13 mouse cellular contexts compared by ENCODE assay signal in genomic region chr13:19362358-19362757, GRCm38 (mm10). TPM values are rescaled to one million over a fixed set of nuclear protein-coding genes. Genes with fewer than 3 reads are reported as not detected.
A peak's percentile ranks its signal among the peaks of the same experiment; 100 is the strongest.
DNase-seq lines count a peak whose midpoint lies in the region; ATAC-seq and TF ChIP-seq lines count a peak whose summit lies in the region.
"Had no signal": no experiment of that assay in that cellular context is flagged by ENCODE, and none has a peak within 500 bp of the region (broad histone marks: within the 10 kb centered on the region; RNA-seq: fewer than 3 reads in every experiment).

No protein-coding gene starts in this region.

- H3K36me3 ChIP-seq in embryonic facial prominence, embryonic 14.5 days (ENCODE audit: control insufficient read depth, insufficient read depth, low read length), result peaks cover 49% of the 10 kb centered on the region

- no peaks in the 10 kb centered on the region for H3K27me3 ChIP-seq in embryonic facial prominence, embryonic 14.5 days (replicated peaks; ENCODE audit: control insufficient read depth, insufficient read depth, low read length)
- H3K27me3 ChIP-seq: limb, embryonic 13.5 days; neural tube, embryonic 15.5 days had no signal

- H3K4me3 ChIP-seq in lung, adult 2 months (replicated peaks; ENCODE audit: extremely low read depth, low read depth, low read length), result no peak overlapping the region
- H3K4me3 ChIP-seq in embryonic facial prominence, embryonic 14.5 days (ENCODE audit: low read depth, low read length), result no peak overlapping the region
- H3K4me3 ChIP-seq: limb, embryonic 13.5 days; neural tube, embryonic 15.5 days had no signal

- no peak for ATAC-seq in embryonic facial prominence, embryonic 14.5 days (ENCODE audit: low read depth)
- ATAC-seq in inflammation-experienced regulatory T-cells, adult 6 months, result no peak

- no peaks in the 10 kb centered on the region for H3K9me3 ChIP-seq in embryonic facial prominence, embryonic 14.5 days (ENCODE audit: control insufficient read depth, low read length)
- H3K9me3 ChIP-seq: limb, embryonic 13.5 days; neural tube, embryonic 15.5 days had no signal

- peak; percentile 47; the same call in 1 of the 2 replicates for TF ChIP-seq CTCF in lung, adult 2 months (IDR thresholded peaks at IDR 0.05; ENCODE audit: insufficient read depth, low read length)

- peak; percentile 33 for DNase-seq in heart, adult 11 months
- no peak for DNase-seq in heart, adult 8-10 months (ENCODE audit: low spot score)
- DNase-seq in lung, adult 2 months, result no peak
- DNase-seq in lung, postnatal 10 days, result no peak
- peak; percentile 27 for DNase-seq in ZHBTc4 (ENCODE audit: low read depth, low spot score)
- DNase-seq in embryonic facial prominence, embryonic 14.5 days (ENCODE audit: low spot score), result peak; percentile 6
- no peak for DNase-seq in adrenal gland, postnatal 14 days
- DNase-seq: gastrocnemius, postnatal 10 days; heart, postnatal 14 days; kidney, postnatal 14 days had no signal

- WGBS in lung, adult 2 months, result 47% methylated on average over 6 of the region's 6 CpGs
- WGBS in embryonic facial prominence, embryonic 14.5 days, result 67% methylated on average over 6 of the region's 6 CpGs

- H3K4me2 ChIP-seq in embryonic facial prominence, embryonic 14.5 days (ENCODE audit: low read depth, low read length), result no peak overlapping the region
- H3K4me2 ChIP-seq: limb, embryonic 13.5 days; neural tube, embryonic 15.5 days had no signal

- no peak overlapping the region for H3K27ac ChIP-seq in embryonic facial prominence, embryonic 14.5 days (replicated peaks; ENCODE audit: low read depth, low read length)
- H3K27ac ChIP-seq: limb, embryonic 13.5 days; neural tube, embryonic 15.5 days had no signal

- H3K4me1 ChIP-seq in lung, adult 2 months (ENCODE audit: control insufficient read depth, insufficient read depth, low read length), result no peaks in the 10 kb centered on the region
- no peaks in the 10 kb centered on the region for H3K4me1 ChIP-seq in embryonic facial prominence, embryonic 14.5 days (ENCODE audit: control insufficient read depth, insufficient read depth, low read length)
- H3K4me1 ChIP-seq: limb, embryonic 13.5 days; neural tube, embryonic 15.5 days had no signal

- no peak overlapping the region for H3K9ac ChIP-seq in embryonic facial prominence, embryonic 14.5 days (ENCODE audit: low read depth, low read length)
- H3K9ac ChIP-seq: limb, embryonic 13.5 days; neural tube, embryonic 15.5 days had no signal

- no peak for TF ChIP-seq POLR2A in lung, adult 2 months (IDR thresholded peaks at IDR 0.05; ENCODE audit: borderline replicate concordance, extremely low read depth, low read depth, low read length)

RNA-seq across cellular contexts. Expression of gene Stard3nl, which starts 33.2 kb away (rescaled TPM):
- total RNA-seq in heart, adult 8-10 months (2022), result 10 to 100 TPM; 13.4 to 18.3 (median 15.2) TPM
- 35.0 and 44.2 TPM in 2 replicates for polyA plus RNA-seq in lung, adult 2 months (2012; rRNA removed)
- 97.8 and 101 TPM in 2 replicates for polyA plus RNA-seq in embryonic facial prominence, embryonic 14.5 days (2014; fragmentation: Nextera tagmentation; extraction: Ambion mirVana)
- 26.9 and 27.8 TPM in 2 replicates for total RNA-seq in adrenal gland, postnatal 14 days (2021)
- polyA plus RNA-seq in inflammation-experienced regulatory T-cells, adult 6 months (2017; shearing (Covaris generic)), result 10 to 100 TPM; 46.1 to 97.6 (median 51.4) TPM

Comparison
In these comparisons a context has a peak if more than half of its experiments do, and no peak if none do; other contexts are left out.
1. DNase-seq: peak in heart, adult 11 months (single experiment), ZHBTc4 (single experiment) and embryonic facial prominence, embryonic 14.5 days (single experiment); none in heart, adult 8-10 months (single experiment), lung, adult 2 months (single experiment), lung, postnatal 10 days (single experiment) and adrenal gland, postnatal 14 days (single experiment).